Mouse (Mus musculus) gastrocnemius, postnatal 14 days (tissue): ENCODE measurements at regions not wholly inside any gene's neighbourhood (a gene's known extent, or its start where the extent isn't known, plus 50 kb on each side); places are given as distances from the start of the nearest gene placed in this dataset.
A peak's percentile ranks its signal among the peaks of the same experiment; 100 is the strongest.

Experiments
- DNase-seq: peaks from one replicate; pipeline ENCODE4 v3.0.0; 2021; ENCODE audit warnings: mixed read lengths
- intact Hi-C: fragments of 180-260 bp; cut with DNase I; formaldehyde crosslinking; loops from one replicate; pipeline ENCODE4 v1.15.1; 2025; ENCODE audit warnings: low total_unique reads

- intact Hi-C loops, result no loop called here
- no peak for DNase-seq
Measured at GRCm38 (mm10) chr4:4944498-4944897, 151.3 kb upstream of the Impad1 start.

DNA sequence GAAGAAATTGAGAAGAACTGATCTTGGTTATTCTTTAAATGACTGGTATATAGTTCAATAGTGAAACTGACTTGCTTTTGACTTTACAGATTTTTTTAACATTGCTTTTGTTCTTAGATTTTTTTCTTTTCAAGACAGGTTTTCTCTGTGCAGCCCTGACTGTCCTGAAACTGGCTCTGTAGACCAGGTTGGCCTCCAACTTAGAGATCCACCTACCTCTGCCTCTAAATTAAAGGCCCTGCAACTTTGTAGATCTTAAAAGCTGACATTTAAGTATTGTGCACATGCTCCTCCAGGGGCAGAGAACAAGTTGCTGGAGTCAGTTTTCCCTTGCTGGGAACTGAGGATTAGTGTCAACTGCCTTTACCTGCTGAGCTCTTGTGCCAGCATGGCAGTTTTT, 132.6 kb upstream of the Impad1 start:
- DNase-seq, result no peak
- intact Hi-C loops, result no loop called here

DNA sequence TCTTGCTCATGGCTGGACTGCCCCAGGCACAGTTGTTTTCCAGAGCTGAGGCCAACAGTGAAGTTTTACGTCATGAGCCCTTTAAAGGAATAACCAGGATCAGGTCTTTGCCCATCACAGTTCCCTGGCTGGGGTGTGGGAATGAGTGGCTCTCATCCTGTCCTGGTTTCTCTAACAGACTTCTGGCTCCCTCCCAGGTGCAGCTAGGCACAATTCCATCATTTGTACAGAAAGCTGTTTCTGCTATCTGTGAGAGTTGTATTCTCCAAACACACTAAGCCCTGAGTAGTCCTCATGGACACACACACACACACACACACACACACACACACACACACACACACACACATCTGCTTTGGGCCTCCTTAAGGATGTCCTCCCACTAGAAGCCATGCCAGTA, 127.1 kb upstream of the Impad1 start:
- intact Hi-C loops, result no loop called here
- no peak for DNase-seq

DNA sequence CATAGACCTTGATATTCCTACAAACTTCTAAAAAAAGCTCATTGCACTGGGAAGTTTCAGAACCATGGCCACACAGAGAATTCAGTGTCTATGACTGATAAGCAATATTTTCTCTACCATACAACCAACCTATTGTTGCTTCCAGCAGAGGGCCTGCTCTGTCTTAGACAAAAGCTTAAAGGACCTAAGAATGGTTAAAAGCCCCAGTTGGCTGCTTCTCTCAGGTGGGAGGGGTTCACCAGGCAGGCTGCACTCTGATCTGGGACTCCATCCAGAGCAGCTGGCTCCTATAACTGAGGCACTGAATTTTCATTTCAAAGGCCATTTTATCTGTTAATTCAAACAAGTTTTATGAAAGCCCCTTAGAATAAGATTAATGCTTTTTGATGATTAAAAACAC, 82.1 kb upstream of the Impad1 start:
- intact Hi-C loops, result no loop called here
- peak; percentile 37 for DNase-seq

DNA sequence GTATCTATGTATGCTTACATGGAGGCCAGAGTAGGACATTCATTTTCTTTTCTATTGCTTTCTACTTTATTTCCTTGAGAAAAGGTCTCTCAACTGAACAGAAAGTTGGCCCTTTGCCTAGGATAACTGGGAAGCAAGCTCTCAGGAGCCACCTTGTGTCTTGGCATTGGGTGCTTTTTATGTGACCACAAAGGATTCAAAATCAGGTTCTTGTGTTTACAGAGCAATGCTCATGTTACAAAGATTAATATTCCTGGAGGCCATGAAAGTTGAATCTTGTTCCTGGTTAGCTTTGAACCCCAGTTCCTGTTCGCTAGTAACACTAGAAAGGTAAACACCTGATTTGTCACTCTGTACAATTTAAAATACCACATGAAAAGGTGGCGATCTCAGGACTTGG, 65.2 kb upstream of the Impad1 start:
- no peak for DNase-seq
- intact Hi-C loops, result no loop called here
